Mouse (Mus musculus) 3134 (cell line): ENCODE results near the gene Vamp4.
A peak's percentile ranks its signal among the peaks of the same experiment; 100 is the strongest.

ENCODE experiments used
- DNase-seq: peaks from one replicate; pipeline ENCODE4 v3.0.0-alpha.2; 2011; ENCODE audit warnings: low spot score; ENCODE audit not compliant: insufficient read length; ENCODE audit errors: extremely low read depth

Vamp4 gene

GRCm38 (mm10) chr1:162643752-162644151 lies 73.4 kb downstream of the Vamp4 start:
- peak; percentile 62 for DNase-seq

- no peak for DNase-seq
Measured at GRCm38 (mm10) chr1:162646083-162646686, 75.9 kb downstream of the Vamp4 start.

GRCm38 (mm10) chr1:162648416-162648815 lies 78.1 kb downstream of the Vamp4 start:
- DNase-seq: no peak
